Mouse (Mus musculus) hindbrain, embryonic 15.5 days (tissue): ENCODE measurements at regions not wholly inside any gene's neighbourhood (a gene's known extent, or its start where the extent isn't known, plus 50 kb on each side); places are given as distances from the start of the nearest gene placed in this dataset.
A peak's percentile ranks its signal among the peaks of the same experiment; 100 is the strongest.

Source experiments
- ATAC-seq: fragments of 200-750 bp; cut with Nextera tagmentation; 2 replicates; pipeline ENCODE4 v1.8.0; 2017; ENCODE audit warnings: low read depth, moderate number of reproducible peaks, moderate TSS enrichment; ENCODE audit not compliant: low FRiP score
- H3K27ac ChIP-seq: fragments of 300-500 bp; sonication (generic); replicated peaks from 2 replicates; pipeline ENCODE4 v1.5.1; 2015; ENCODE audit warnings: mild to moderate bottlenecking, inconsistent platforms
- H3K27me3 ChIP-seq: fragments of 300-500 bp; sonication (generic); 2 replicates; pipeline ENCODE4 v1.6.1; 2015; ENCODE audit warnings: control low read depth, inconsistent platforms
- H3K36me3 ChIP-seq: fragments of 300-500 bp; sonication (generic); 2 replicates; pipeline ENCODE4 v1.6.1; 2015; ENCODE audit warnings: control low read depth, inconsistent platforms
- H3K4me1 ChIP-seq: fragments of 300-500 bp; sonication (generic); replicated peaks from 2 replicates; pipeline ENCODE4 v1.6.1; 2015; ENCODE audit warnings: control low read depth, inconsistent platforms
- H3K4me2 ChIP-seq: fragments of 300-500 bp; sonication (generic); 2 replicates; pipeline ENCODE4 v1.6.1; 2015; ENCODE audit warnings: moderate library complexity, mild to moderate bottlenecking, inconsistent platforms
- H3K4me3 ChIP-seq: fragments of 300-500 bp; sonication (generic); 2 replicates; pipeline ENCODE4 v1.5.1; 2015; ENCODE audit warnings: mild to moderate bottlenecking, inconsistent platforms
- H3K9ac ChIP-seq: fragments of 300-500 bp; sonication (generic); 2 replicates; pipeline ENCODE4 v1.6.1; 2015; ENCODE audit warnings: inconsistent platforms
- H3K9me3 ChIP-seq: fragments of 300-500 bp; sonication (generic); 2 replicates; pipeline ENCODE4 v1.6.1; 2016; ENCODE audit warnings: control low read depth, inconsistent platforms
- WGBS: fragments of 180-500 bp; shearing (Covaris S2); methylation state at CpG from one replicate; pipeline ENCODE4 v1.1.7; 2015; 5-methylcytosine and 5-hydroxymethylcytosine counted together

GRCm38 (mm10) chr6:49590927-49591631, 195.7 kb downstream of the Stk31 start:
- Histone ChIP-seq H3K4me3 (no peak overlapping the region), H3K4me2 (no peak overlapping the region), H3K36me3 (no peaks in the 10 kb centered on the region), H3K4me1 (no peaks in the 10 kb centered on the region), H3K9ac (no peak overlapping the region), H3K27me3 (no peaks in the 10 kb centered on the region), H3K27ac (no peak overlapping the region), H3K9me3 (no peaks in the 10 kb centered on the region)
- WGBS = 60% methylated on average over 7 of the region's 7 CpGs
- ATAC-seq = peak; percentile 75

- no peak overlapping the region for H3K4me3 ChIP-seq
- H3K4me1 ChIP-seq = no peaks in the 10 kb centered on the region
- no peak overlapping the region for H3K4me2 ChIP-seq
- no peak for ATAC-seq
- H3K9me3 ChIP-seq = no peaks in the 10 kb centered on the region
- H3K36me3 ChIP-seq = no peaks in the 10 kb centered on the region
- no peaks in the 10 kb centered on the region for H3K27me3 ChIP-seq
- H3K9ac ChIP-seq = no peak overlapping the region
- 78% methylated on average over 2 of the region's 2 CpGs for WGBS
- H3K27ac ChIP-seq = no peak overlapping the region
These were observed 196.2 kb downstream of the Stk31 start for GRCm38 (mm10) chr6:49591632-49592000.

- Histone ChIP-seq H3K4me3 (no peak overlapping the region), H3K27me3 (no peaks in the 10 kb centered on the region), H3K27ac (no peak overlapping the region), H3K9ac (no peak overlapping the region), H3K36me3 (no peaks in the 10 kb centered on the region), H3K9me3 (no peaks in the 10 kb centered on the region), H3K4me2 (no peak overlapping the region), H3K4me1 (no peaks in the 10 kb centered on the region)
- peak; percentile 48; the same call in 1 of the 2 replicates for ATAC-seq
- 85% methylated on average over 5 of the region's 5 CpGs for WGBS
These were observed 197.3 kb downstream of the Stk31 start for GRCm38 (mm10) chr6:49592676-49593075.

GRCm38 (mm10) chr6:49603201-49603600, 207.8 kb downstream of the Stk31 start:
- no peak for ATAC-seq
- Histone ChIP-seq H3K27me3 (no peaks in the 10 kb centered on the region), H3K4me2 (no peak overlapping the region), H3K9me3 (no peaks in the 10 kb centered on the region), H3K36me3 (no peaks in the 10 kb centered on the region), H3K9ac (no peak overlapping the region), H3K4me3 (no peak overlapping the region), H3K4me1 (peaks cover 11% of the 10 kb centered on the region), H3K27ac (no peak overlapping the region; the same call in 1 of the 2 replicates)
- 57% methylated on average over 1 of the region's 1 CpGs for WGBS

GRCm38 (mm10) chr6:49603844-49604243, 208.4 kb downstream of the Stk31 start:
- 0 out of 2 replicates have a peak, but pooled peaks have one; percentile 45 for ATAC-seq
- no peak overlapping the region; the same call in 1 of the 2 replicates for H3K27ac ChIP-seq
- WGBS = 14% methylated on average over 3 of the region's 3 CpGs

GRCm38 (mm10) chr6:49606028-49606427, 210.6 kb downstream of the Stk31 start:
- no peaks in the 10 kb centered on the region for H3K27me3 ChIP-seq
- 0% methylated on average over 1 of the region's 1 CpGs for WGBS
- H3K4me3 ChIP-seq = no peak overlapping the region
- H3K36me3 ChIP-seq = no peaks in the 10 kb centered on the region
- no peak overlapping the region for H3K9ac ChIP-seq
- H3K9me3 ChIP-seq = no peaks in the 10 kb centered on the region
- peaks cover 11% of the 10 kb centered on the region for H3K4me1 ChIP-seq
- H3K27ac ChIP-seq = no peak overlapping the region
- no peak for ATAC-seq
- no peak overlapping the region for H3K4me2 ChIP-seq

More at GRCm38 (mm10) chr6:49603844-49604243, 208.4 kb downstream of the Stk31 start:
- Histone ChIP-seq H3K9ac (no peak overlapping the region), H3K36me3 (no peaks in the 10 kb centered on the region), H3K4me1 (peaks cover 11% of the 10 kb centered on the region), H3K4me2 (no peak overlapping the region), H3K9me3 (no peaks in the 10 kb centered on the region), H3K4me3 (no peak overlapping the region), H3K27me3 (no peaks in the 10 kb centered on the region)

GRCm38 (mm10) chr6:49606626-49607158, 211.3 kb downstream of the Stk31 start:
- H3K4me2 ChIP-seq = no peak overlapping the region
- peak; percentile 42; the same call in 1 of the 2 replicates for ATAC-seq
- 19% methylated on average over 9 of the region's 9 CpGs for WGBS
- H3K36me3 ChIP-seq = no peaks in the 10 kb centered on the region
- no peaks in the 10 kb centered on the region for H3K27me3 ChIP-seq
- no peak overlapping the region for H3K27ac ChIP-seq
- H3K9ac ChIP-seq = no peak overlapping the region
- no peak overlapping the region for H3K4me3 ChIP-seq
- H3K4me1 ChIP-seq = peaks cover 11% of the 10 kb centered on the region
- H3K9me3 ChIP-seq = no peaks in the 10 kb centered on the region

- Histone ChIP-seq H3K9me3 (no peaks in the 10 kb centered on the region), H3K27me3 (no peaks in the 10 kb centered on the region), H3K36me3 (no peaks in the 10 kb centered on the region), H3K4me3 (no peak overlapping the region), H3K9ac (no peak overlapping the region), H3K4me1 (no peaks in the 10 kb centered on the region), H3K4me2 (no peak overlapping the region), H3K27ac (no peak overlapping the region)
- ATAC-seq = no peak
- 88% methylated on average over 2 of the region's 2 CpGs for WGBS
These were observed 198.4 kb upstream of the Npy start for GRCm38 (mm10) chr6:49624080-49624479.

- Histone ChIP-seq H3K9ac (no peak overlapping the region), H3K27ac (no peak overlapping the region), H3K4me3 (no peak overlapping the region), H3K36me3 (no peaks in the 10 kb centered on the region), H3K4me1 (no peaks in the 10 kb centered on the region), H3K9me3 (no peaks in the 10 kb centered on the region), H3K4me2 (no peak overlapping the region), H3K27me3 (no peaks in the 10 kb centered on the region)
- 64% methylated on average over 5 of the region's 5 CpGs for WGBS
- no peak for ATAC-seq
These were observed 197.9 kb upstream of the Npy start for GRCm38 (mm10) chr6:49624564-49624963.

GRCm38 (mm10) chr6:49633470-49634095, 188.9 kb upstream of the Npy start:
- no peaks in the 10 kb centered on the region for H3K27me3 ChIP-seq
- ATAC-seq = no peak; the same call in 1 of the 2 replicates
- no peak overlapping the region for H3K9ac ChIP-seq
- H3K4me3 ChIP-seq = no peak overlapping the region
- 46% methylated on average over 5 of the region's 5 CpGs for WGBS
- no peaks in the 10 kb centered on the region for H3K36me3 ChIP-seq
- H3K4me1 ChIP-seq = peaks cover 6% of the 10 kb centered on the region; the same call in 1 of the 2 replicates
- no peaks in the 10 kb centered on the region for H3K9me3 ChIP-seq
- H3K4me2 ChIP-seq = no peak overlapping the region
- H3K27ac ChIP-seq = 0 out of 2 replicates have a peak overlapping the region, but pooled peaks have one; percentile 21

GRCm38 (mm10) chr6:49637654-49638053, 184.9 kb upstream of the Npy start:
- H3K4me1 ChIP-seq = peaks cover 6% of the 10 kb centered on the region; the same call in 1 of the 2 replicates
- no peak overlapping the region for H3K27ac ChIP-seq
- no peak overlapping the region for H3K4me2 ChIP-seq
- H3K9me3 ChIP-seq = no peaks in the 10 kb centered on the region
- no peak overlapping the region for H3K9ac ChIP-seq
- H3K4me3 ChIP-seq = no peak overlapping the region
- ATAC-seq = no peak
- no peaks in the 10 kb centered on the region for H3K27me3 ChIP-seq
- WGBS = 77% methylated on average over 2 of the region's 2 CpGs
- no peaks in the 10 kb centered on the region for H3K36me3 ChIP-seq

- no peak overlapping the region for H3K27ac ChIP-seq
- H3K4me3 ChIP-seq = no peak overlapping the region
- no peaks in the 10 kb centered on the region for H3K4me1 ChIP-seq
- no peaks in the 10 kb centered on the region for H3K27me3 ChIP-seq
- no peaks in the 10 kb centered on the region for H3K36me3 ChIP-seq
- H3K9ac ChIP-seq = no peak overlapping the region
- H3K4me2 ChIP-seq = no peak overlapping the region
- H3K9me3 ChIP-seq = no peaks in the 10 kb centered on the region
- 84% methylated on average over 5 of the region's 5 CpGs for WGBS
- ATAC-seq = no peak
These were observed 181.3 kb upstream of the Npy start for GRCm38 (mm10) chr6:49641256-49641655.
